Mouse (Mus musculus): Measurements from ENCODE around the gene Slc25a26. TPM values are rescaled to one million over a fixed set of nuclear protein-coding genes. Genes with fewer than 3 reads are reported as not detected.

Gene Slc25a26
- polyA plus RNA-seq (2012; ENCODE audit: low replicate concordance), result 0.84 and 2.0 TPM in 2 replicates

DNA sequence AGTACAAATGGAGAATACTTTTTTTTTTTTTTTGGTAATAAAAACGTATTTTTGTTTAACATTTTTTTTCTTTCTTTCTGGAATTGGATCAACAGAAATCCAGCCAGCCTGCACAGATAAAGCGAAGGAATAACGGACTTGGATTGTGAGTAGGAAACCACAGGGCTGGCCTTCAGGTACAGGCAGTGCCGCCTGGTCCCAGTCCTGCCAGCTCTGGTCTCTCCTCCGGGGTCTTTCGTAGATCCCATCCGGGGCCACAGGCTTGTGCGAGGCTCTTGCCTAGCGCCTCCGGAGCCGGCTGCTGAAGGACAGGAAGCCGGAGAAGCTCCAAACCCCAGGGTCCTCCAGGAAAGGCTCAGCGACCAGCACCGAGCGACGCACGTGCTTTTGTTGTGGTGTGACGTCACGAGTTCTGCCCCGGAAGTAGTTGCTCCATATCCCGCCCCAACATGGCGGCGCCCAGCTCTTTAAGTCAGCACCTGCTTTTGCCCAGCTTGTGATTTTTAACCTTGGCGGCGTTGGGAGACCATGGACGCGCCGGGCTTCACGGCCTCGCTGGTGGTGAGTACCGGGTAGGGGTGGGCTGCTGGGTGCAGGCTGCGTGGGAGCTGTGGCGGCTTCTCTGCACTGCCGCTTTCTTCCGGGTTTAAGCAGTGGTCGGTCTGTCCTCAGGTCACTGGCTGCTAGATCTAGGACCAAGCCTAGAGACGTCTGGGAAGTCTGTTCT, at the start of gene Slc25a26:
Gene Slc25a26, plus strand, starts transcription at position 435 of the 727 bp plus-strand sequence.

Other genes with a start within 250 kb of the Slc25a26 start
- gene Magi1, start 216.4 kb upstream of the Slc25a26 start, polyA plus RNA-seq (2012; ENCODE audit: low replicate concordance), result 1.7 and 2.7 TPM in 2 replicates
- 1.4 and 2.5 TPM in 2 replicates for gene Lrig1, start 199.8 kb downstream of the Slc25a26 start, polyA plus RNA-seq (2012; ENCODE audit: low replicate concordance)

All from leukemia stem cell, adult 10-12 weeks (primary cell).